Mouse (Mus musculus): ENCODE measurements around the gene Per2. TPM values are rescaled to one million over a fixed set of nuclear protein-coding genes. Genes with fewer than 3 reads are reported as not detected.

The Per2 gene
- polyA plus RNA-seq, 1 experiment: 0.21 TPM

DNA sequence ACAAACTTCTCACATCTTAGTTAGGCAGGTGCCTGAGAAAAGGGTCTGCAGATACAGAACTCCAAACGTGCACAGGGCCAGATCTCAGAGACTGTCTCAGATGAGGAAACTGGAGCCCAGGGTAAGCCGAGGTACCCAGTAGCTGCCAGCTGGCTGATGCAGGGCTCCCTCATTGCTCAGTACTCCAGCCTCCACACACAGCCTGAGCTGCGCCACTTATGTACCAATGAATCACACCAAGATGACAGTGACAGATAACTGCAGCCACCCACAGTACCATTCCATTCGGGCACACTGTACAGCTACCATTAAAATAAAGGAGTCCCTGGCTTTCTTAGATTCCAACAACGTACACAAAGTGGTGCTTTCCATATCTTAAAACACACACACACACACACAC lies 1.4 kb downstream of the Per2 start:
- no peak overlapping the region for H3K9ac ChIP-seq (ENCODE audit: low read depth, poor library complexity, severe bottlenecking)
- H3K27ac ChIP-seq (ENCODE audit: insufficient read depth, low read length): no peak overlapping the region
- no peaks in the 10 kb centered on the region for H3K27me3 ChIP-seq (ENCODE audit: control insufficient read depth, insufficient read depth, low read length, poor library complexity, severe bottlenecking)
- H3K9me3 ChIP-seq (replicated peaks; ENCODE audit: control insufficient read depth, insufficient read depth, low read length, poor library complexity, severe bottlenecking): no peaks in the 10 kb centered on the region
- no peaks in the 10 kb centered on the region for H3K4me1 ChIP-seq (ENCODE audit: control insufficient read depth, insufficient read depth, low read length)
- no peak for TF ChIP-seq CTCF (IDR thresholded peaks at IDR 0.05; ENCODE audit: low read depth, low read length)
- no peak for TF ChIP-seq EP300 (IDR thresholded peaks at IDR 0.05; ENCODE audit: insufficient read depth, low read depth, low read length)
- no peak for TF ChIP-seq POLR2A (IDR thresholded peaks at IDR 0.05; ENCODE audit: insufficient read depth, low read length)
- no peak overlapping the region for H3K4me3 ChIP-seq (ENCODE audit: low read depth, low read length)
- H3K36me3 ChIP-seq (ENCODE audit: control insufficient read depth, insufficient read depth, low read length, poor library complexity, severe bottlenecking): no peaks in the 10 kb centered on the region

- Histone ChIP-seq H3K9me3 (replicated peaks; ENCODE audit: control insufficient read depth, insufficient read depth, low read length, poor library complexity, severe bottlenecking) (no peaks in the 10 kb centered on the region), H3K27ac (ENCODE audit: insufficient read depth, low read length) (no peak overlapping the region), H3K36me3 (ENCODE audit: control insufficient read depth, insufficient read depth, low read length, poor library complexity, severe bottlenecking) (no peaks in the 10 kb centered on the region), H3K4me1 (ENCODE audit: control insufficient read depth, insufficient read depth, low read length) (no peaks in the 10 kb centered on the region), H3K4me3 (ENCODE audit: low read depth, low read length) (no peak overlapping the region), H3K27me3 (ENCODE audit: control insufficient read depth, insufficient read depth, low read length, poor library complexity, severe bottlenecking) (no peaks in the 10 kb centered on the region), H3K9ac (ENCODE audit: low read depth, poor library complexity, severe bottlenecking) (no peak overlapping the region)
- TF ChIP-seq CTCF (IDR thresholded peaks at IDR 0.05; ENCODE audit: low read depth, low read length) (no peak), POLR2A (IDR thresholded peaks at IDR 0.05; ENCODE audit: insufficient read depth, low read length) (no peak), EP300 (IDR thresholded peaks at IDR 0.05; ENCODE audit: insufficient read depth, low read depth, low read length) (no peak)
Measured at GRCm38 (mm10) chr1:91457116-91457515, 2.0 kb downstream of the Per2 start.

DNA sequence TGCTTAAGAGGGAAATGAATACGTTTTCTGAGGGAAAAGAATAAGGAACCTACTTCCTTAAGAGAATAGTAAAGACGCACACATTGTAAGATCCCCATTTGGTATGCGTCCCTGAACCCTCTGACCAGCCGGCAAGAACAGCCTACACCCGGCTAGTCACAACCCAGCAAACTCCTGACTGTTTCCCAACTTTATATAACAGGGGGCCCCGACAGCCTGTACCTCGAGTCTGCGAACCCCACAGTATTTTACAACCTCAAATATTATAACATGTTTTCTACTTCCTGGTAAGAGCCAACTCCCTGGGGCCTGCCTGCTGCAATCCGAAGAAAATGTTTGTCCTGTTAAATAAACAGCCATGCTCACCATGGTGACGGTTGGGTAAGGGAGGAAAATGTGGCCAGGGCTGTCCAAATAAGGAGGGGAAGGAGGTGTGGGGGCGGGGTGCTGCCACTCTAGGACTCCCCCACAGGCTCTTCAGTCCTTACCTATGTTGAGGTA lies 2.8 kb downstream of the Per2 start:
- Histone ChIP-seq H3K9ac (ENCODE audit: low read depth, poor library complexity, severe bottlenecking) (no peak overlapping the region), H3K4me1 (ENCODE audit: control insufficient read depth, insufficient read depth, low read length) (no peaks in the 10 kb centered on the region), H3K9me3 (replicated peaks; ENCODE audit: control insufficient read depth, insufficient read depth, low read length, poor library complexity, severe bottlenecking) (no peaks in the 10 kb centered on the region), H3K27ac (ENCODE audit: insufficient read depth, low read length) (no peak overlapping the region), H3K36me3 (ENCODE audit: control insufficient read depth, insufficient read depth, low read length, poor library complexity, severe bottlenecking) (no peaks in the 10 kb centered on the region), H3K27me3 (ENCODE audit: control insufficient read depth, insufficient read depth, low read length, poor library complexity, severe bottlenecking) (no peaks in the 10 kb centered on the region), H3K4me3 (ENCODE audit: low read depth, low read length) (no peak overlapping the region)
- TF ChIP-seq CTCF (IDR thresholded peaks at IDR 0.05; ENCODE audit: low read depth, low read length): no peak
- no peak for TF ChIP-seq POLR2A (IDR thresholded peaks at IDR 0.05; ENCODE audit: insufficient read depth, low read length)
- TF ChIP-seq EP300 (IDR thresholded peaks at IDR 0.05; ENCODE audit: insufficient read depth, low read depth, low read length): no peak

GRCm38 (mm10) chr1:91455661-91456161 lies 3.4 kb downstream of the Per2 start:
- Histone ChIP-seq H3K27ac (ENCODE audit: insufficient read depth, low read length) (no peak overlapping the region), H3K36me3 (ENCODE audit: control insufficient read depth, insufficient read depth, low read length, poor library complexity, severe bottlenecking) (no peaks in the 10 kb centered on the region), H3K27me3 (ENCODE audit: control insufficient read depth, insufficient read depth, low read length, poor library complexity, severe bottlenecking) (no peaks in the 10 kb centered on the region), H3K9me3 (replicated peaks; ENCODE audit: control insufficient read depth, insufficient read depth, low read length, poor library complexity, severe bottlenecking) (no peaks in the 10 kb centered on the region), H3K9ac (ENCODE audit: low read depth, poor library complexity, severe bottlenecking) (no peak overlapping the region), H3K4me3 (ENCODE audit: low read depth, low read length) (no peak overlapping the region), H3K4me1 (ENCODE audit: control insufficient read depth, insufficient read depth, low read length) (no peaks in the 10 kb centered on the region)
- no peak for TF ChIP-seq CTCF (IDR thresholded peaks at IDR 0.05; ENCODE audit: low read depth, low read length)
- TF ChIP-seq EP300 (IDR thresholded peaks at IDR 0.05; ENCODE audit: insufficient read depth, low read depth, low read length): no peak
- TF ChIP-seq POLR2A (IDR thresholded peaks at IDR 0.05; ENCODE audit: insufficient read depth, low read length): no peak

DNA sequence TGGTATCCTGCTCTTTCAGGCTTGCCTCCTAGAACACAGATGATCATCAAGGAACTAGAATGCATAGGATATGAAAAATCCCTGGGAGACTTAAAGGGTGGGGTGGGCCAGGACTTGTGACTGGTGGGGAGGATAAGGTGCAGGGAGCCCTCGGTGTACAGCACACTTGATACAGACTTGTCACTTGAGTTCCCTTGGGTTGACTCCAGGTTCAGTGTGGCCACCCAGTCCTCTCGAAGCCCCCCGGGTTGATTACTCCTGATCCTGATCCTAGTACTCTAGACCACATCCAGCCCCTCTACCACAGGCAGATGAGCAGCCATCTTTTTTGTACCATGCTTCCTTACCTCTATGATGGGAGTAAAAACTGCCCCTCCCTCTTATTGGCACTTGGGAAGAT lies 4.2 kb downstream of the Per2 start:
- Histone ChIP-seq H3K4me3 (ENCODE audit: low read depth, low read length) (no peak overlapping the region), H3K4me1 (ENCODE audit: control insufficient read depth, insufficient read depth, low read length) (no peaks in the 10 kb centered on the region), H3K9me3 (replicated peaks; ENCODE audit: control insufficient read depth, insufficient read depth, low read length, poor library complexity, severe bottlenecking) (no peaks in the 10 kb centered on the region), H3K36me3 (ENCODE audit: control insufficient read depth, insufficient read depth, low read length, poor library complexity, severe bottlenecking) (no peaks in the 10 kb centered on the region), H3K27ac (ENCODE audit: insufficient read depth, low read length) (no peak overlapping the region), H3K27me3 (ENCODE audit: control insufficient read depth, insufficient read depth, low read length, poor library complexity, severe bottlenecking) (no peaks in the 10 kb centered on the region), H3K9ac (ENCODE audit: low read depth, poor library complexity, severe bottlenecking) (no peak overlapping the region)
- TF ChIP-seq CTCF (IDR thresholded peaks at IDR 0.05; ENCODE audit: low read depth, low read length): no peak
- TF ChIP-seq EP300 (IDR thresholded peaks at IDR 0.05; ENCODE audit: insufficient read depth, low read depth, low read length): no peak
- TF ChIP-seq POLR2A (IDR thresholded peaks at IDR 0.05; ENCODE audit: insufficient read depth, low read length): no peak

DNA sequence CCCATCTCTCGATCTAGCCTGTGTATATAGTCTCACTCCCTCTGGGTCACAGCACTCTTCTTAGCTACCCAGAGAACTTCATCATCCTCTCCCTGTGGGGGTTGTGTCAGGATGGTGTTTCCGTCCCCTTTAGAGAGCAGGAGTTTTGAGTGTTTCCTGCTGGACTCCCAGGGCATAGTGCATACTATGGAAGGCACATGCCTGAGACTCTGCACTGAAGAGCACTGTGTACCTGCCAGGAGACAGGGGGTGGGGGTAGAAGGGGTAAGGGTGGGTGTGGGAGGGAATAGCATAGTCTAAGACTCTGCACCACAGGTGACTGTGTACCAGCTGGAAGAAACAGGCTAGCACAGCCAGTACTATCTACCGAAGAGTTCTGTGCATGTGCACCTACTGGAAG lies 4.8 kb downstream of the Per2 start:
- H3K27ac ChIP-seq (ENCODE audit: insufficient read depth, low read length): no peak overlapping the region
- no peaks in the 10 kb centered on the region for H3K4me1 ChIP-seq (ENCODE audit: control insufficient read depth, insufficient read depth, low read length)
- TF ChIP-seq EP300 (IDR thresholded peaks at IDR 0.05; ENCODE audit: insufficient read depth, low read depth, low read length) (no peak), CTCF (IDR thresholded peaks at IDR 0.05; ENCODE audit: low read depth, low read length) (no peak), POLR2A (IDR thresholded peaks at IDR 0.05; ENCODE audit: insufficient read depth, low read length) (no peak)
- no peak overlapping the region for H3K9ac ChIP-seq (ENCODE audit: low read depth, poor library complexity, severe bottlenecking)
- no peak overlapping the region for H3K4me3 ChIP-seq (ENCODE audit: low read depth, low read length)
- H3K27me3 ChIP-seq (ENCODE audit: control insufficient read depth, insufficient read depth, low read length, poor library complexity, severe bottlenecking): no peaks in the 10 kb centered on the region
- H3K36me3 ChIP-seq (ENCODE audit: control insufficient read depth, insufficient read depth, low read length, poor library complexity, severe bottlenecking): no peaks in the 10 kb centered on the region
- H3K9me3 ChIP-seq (replicated peaks; ENCODE audit: control insufficient read depth, insufficient read depth, low read length, poor library complexity, severe bottlenecking): no peaks in the 10 kb centered on the region

Measured in ES-Bruce4 (cell line).